Mouse (Mus musculus): Measurements from ENCODE around the gene Tmem221. TPM values are rescaled to one million over a fixed set of nuclear protein-coding genes. Genes with fewer than 3 reads are reported as not detected.

Tmem221 gene
- polyA plus RNA-seq, 1 experiment from 2014 or later, result 0.14 TPM

DNA sequence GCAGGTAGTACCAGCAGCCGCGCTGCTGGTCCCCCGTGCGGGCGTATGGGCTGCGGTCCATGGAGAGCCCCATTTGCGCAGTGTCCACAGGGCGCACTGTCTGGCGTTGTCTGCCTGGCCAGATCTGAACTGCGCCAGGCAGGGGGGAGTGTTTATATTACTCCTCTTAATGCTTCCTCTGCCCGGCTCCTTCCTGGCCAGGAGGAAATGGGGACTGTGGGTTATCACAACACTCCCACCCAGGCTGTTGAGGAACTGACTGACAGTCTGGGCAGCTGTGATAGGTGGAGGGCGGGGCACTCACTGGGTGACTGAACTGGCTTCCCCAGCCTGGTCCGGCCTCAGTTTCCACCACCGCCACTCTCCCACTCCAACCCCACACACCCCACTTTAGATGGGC is 47.0 kb downstream of the Tmem221 start, which contains the start of gene Plvap:
Gene Plvap, minus strand, starts transcription at position 109 of the 400 bp plus-strand sequence.
- H3K4me1 ChIP-seq, result peaks cover 23% of the 10 kb centered on the region
- H3K4me3 ChIP-seq, result 0 out of 2 replicates have a peak within 1 kb of the TSS, but pooled peaks have one; percentile 14
- no peak for DNase-seq (ENCODE audit: low spot score)
- WGBS, result 71% methylated on average over 14 of the region's 14 CpGs
- H3K36me3 ChIP-seq, result no peaks in the 10 kb centered on the region
- H3K27ac ChIP-seq (replicated peaks), result no peak within 1 kb of the TSS
- no peaks in the 10 kb centered on the region for H3K9me3 ChIP-seq (replicated peaks)
- peaks cover 58% of the 10 kb centered on the region for H3K27me3 ChIP-seq (ENCODE audit: low read depth, poor library complexity, severe bottlenecking)

DNA sequence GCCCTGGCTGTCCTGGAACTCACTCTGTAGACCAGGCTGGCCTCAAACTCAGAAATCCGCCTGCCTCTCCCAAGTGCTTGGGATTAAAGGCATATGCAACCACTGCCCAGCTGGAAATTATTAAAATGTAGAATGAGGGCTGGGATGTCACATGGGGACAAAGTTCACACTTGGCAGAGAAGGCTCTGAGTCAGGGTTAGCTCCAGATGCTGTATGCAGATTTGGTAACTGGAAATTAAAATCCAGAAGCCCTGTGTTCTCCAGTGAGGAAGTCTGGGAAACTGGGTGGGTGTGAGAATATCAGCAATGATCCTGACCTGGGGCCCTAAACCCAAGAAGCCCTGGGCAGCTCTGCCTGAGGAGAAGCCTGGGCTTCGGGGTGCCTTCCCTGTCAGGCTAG is 49.4 kb downstream of the Tmem221 start:
- Histone ChIP-seq H3K27ac (replicated peaks) (no peak overlapping the region), H3K36me3 (no peaks in the 10 kb centered on the region), H3K27me3 (ENCODE audit: low read depth, poor library complexity, severe bottlenecking) (peaks cover 80% of the 10 kb centered on the region), H3K4me1 (peaks cover 23% of the 10 kb centered on the region), H3K4me3 (no peak overlapping the region), H3K9me3 (replicated peaks) (no peaks in the 10 kb centered on the region)
- no peak for DNase-seq (ENCODE audit: low spot score)
- 71% methylated on average over 2 of the region's 2 CpGs for WGBS

DNA sequence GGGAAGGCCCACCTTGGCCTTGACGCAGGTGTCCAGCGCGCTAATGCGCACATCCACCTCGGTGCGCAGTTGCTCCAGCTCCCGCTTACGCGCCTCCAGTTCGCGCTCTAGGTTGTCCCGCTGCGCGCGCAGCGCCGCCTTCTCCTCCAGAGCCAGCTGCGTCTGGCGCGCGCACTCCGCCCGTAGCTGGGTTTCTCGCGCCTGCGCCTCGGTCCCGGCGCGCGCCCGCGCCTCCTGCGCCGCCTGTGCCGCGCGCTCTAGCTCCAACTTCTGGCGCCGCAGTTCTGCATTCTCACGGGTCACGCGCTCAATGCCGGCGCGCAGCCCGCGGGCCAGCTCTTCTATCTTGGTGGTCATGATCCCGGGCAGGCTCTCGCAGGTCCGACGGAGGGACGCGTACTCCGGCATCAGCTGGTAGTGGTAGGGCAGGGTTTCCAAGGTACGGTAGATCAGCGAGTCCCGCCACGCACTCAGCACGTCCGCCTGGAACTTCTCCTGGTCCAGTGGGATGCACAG is 51.0 kb downstream of the Tmem221 start:
- no peaks in the 10 kb centered on the region for H3K9me3 ChIP-seq (replicated peaks)
- H3K4me1 ChIP-seq, result peaks cover 27% of the 10 kb centered on the region
- DNase-seq (ENCODE audit: low spot score), result peak; percentile 83
- H3K27me3 ChIP-seq (ENCODE audit: low read depth, poor library complexity, severe bottlenecking), result peaks cover 77% of the 10 kb centered on the region
- H3K4me3 ChIP-seq, result peak overlapping the region; percentile 56
- under 1% methylated on average over 61 of the region's 61 CpGs for WGBS
- H3K36me3 ChIP-seq, result no peaks in the 10 kb centered on the region
- H3K27ac ChIP-seq (replicated peaks), result no peak overlapping the region

DNA sequence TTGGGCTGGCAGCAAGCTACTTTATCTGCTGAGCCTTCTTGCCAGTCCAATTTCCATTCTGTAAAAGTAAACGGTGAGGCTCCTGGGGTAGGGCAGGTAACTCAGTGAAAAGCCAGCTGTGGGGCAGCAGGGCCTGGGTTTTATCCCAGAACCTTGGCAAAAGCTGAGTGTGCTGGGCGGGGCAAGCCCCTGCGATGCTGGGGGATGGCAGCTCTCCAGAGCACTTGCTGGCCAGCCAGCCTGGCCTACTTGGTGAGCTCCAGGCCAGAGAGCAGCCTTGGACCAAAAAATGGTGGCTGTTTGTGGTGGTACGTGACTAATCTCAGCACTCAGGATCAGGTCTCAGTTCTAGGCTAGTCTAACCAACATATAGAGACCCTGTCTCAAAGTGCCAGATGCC is 52.7 kb downstream of the Tmem221 start:
- DNase-seq (ENCODE audit: low spot score), result no peak
- H3K4me1 ChIP-seq, result peaks cover 27% of the 10 kb centered on the region
- peaks cover 67% of the 10 kb centered on the region for H3K27me3 ChIP-seq (ENCODE audit: low read depth, poor library complexity, severe bottlenecking)
- WGBS, result 85% methylated on average over 4 of the region's 4 CpGs
- no peaks in the 10 kb centered on the region for H3K9me3 ChIP-seq (replicated peaks)
- no peak overlapping the region for H3K27ac ChIP-seq (replicated peaks)
- H3K4me3 ChIP-seq, result no peak overlapping the region
- no peaks in the 10 kb centered on the region for H3K36me3 ChIP-seq

DNA sequence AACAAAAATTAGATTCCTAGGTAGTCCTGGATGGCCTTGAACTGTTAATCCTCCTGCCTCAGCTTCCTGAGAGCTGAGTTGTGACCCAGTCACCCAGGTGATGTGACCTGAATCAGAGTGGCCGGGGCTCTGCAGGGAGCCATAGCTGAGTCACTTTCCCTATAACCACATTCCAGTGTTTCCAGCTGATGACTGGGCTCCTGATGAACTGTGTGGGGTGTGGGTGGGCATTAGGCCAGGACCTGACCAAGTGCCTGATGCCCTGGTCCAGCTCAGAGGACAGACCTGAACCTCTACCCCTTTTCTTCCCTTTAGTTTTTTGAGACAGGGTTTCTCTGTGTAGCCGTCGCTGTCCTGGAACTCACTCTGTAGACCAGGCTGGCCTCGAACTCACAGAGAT is 53.3 kb downstream of the Tmem221 start:
- Histone ChIP-seq H3K4me3 (no peak overlapping the region), H3K9me3 (replicated peaks) (no peaks in the 10 kb centered on the region), H3K27me3 (ENCODE audit: low read depth, poor library complexity, severe bottlenecking) (peaks cover 60% of the 10 kb centered on the region), H3K27ac (replicated peaks) (no peak overlapping the region), H3K36me3 (no peaks in the 10 kb centered on the region), H3K4me1 (peaks cover 27% of the 10 kb centered on the region)
- DNase-seq (ENCODE audit: low spot score), result no peak
- WGBS, result 94% methylated on average over 4 of the region's 4 CpGs

DNA sequence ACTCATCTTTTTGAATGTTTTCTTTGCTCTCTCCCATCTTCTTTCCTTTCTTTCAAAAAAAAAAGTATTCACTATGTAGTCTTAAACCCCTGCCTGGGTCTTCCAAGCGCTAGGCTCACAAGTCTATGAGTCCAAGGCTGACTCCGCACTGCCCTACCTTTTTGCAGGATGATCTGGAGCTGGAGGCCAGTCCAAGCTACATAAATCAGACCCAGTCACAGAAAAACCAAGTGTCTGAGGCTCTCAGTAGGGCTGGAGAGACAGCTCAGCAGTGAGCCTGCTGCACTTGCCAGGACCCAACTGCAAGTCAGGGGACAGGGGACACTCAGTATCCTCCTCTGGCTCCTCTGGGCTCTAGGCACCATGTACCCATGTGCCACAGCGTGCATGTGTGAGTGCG is 54.3 kb downstream of the Tmem221 start:
- no peak overlapping the region for H3K4me3 ChIP-seq
- no peaks in the 10 kb centered on the region for H3K36me3 ChIP-seq
- DNase-seq (ENCODE audit: low spot score), result no peak
- WGBS, result 90% methylated on average over 4 of the region's 4 CpGs
- H3K4me1 ChIP-seq, result peaks cover 24% of the 10 kb centered on the region
- no peaks in the 10 kb centered on the region for H3K9me3 ChIP-seq (replicated peaks)
- H3K27ac ChIP-seq (replicated peaks), result no peak overlapping the region
- peaks cover 51% of the 10 kb centered on the region for H3K27me3 ChIP-seq (ENCODE audit: low read depth, poor library complexity, severe bottlenecking)

Other genes starting within 250 kb of the Tmem221 start
- 68.5 and 74.3 TPM in 2 replicates for gene Use1, start 192.0 kb downstream of the Tmem221 start, polyA plus RNA-seq (2016; fragmentation: Nextera tagmentation; extraction: Ambion mirVana)
- 4.9 and 6.1 TPM in 2 replicates for gene Ocel1, start 187.6 kb downstream of the Tmem221 start, polyA plus RNA-seq (2016; fragmentation: Nextera tagmentation; extraction: Ambion mirVana)
- 74.7 and 110 TPM in 2 replicates for gene Nr2f6, start 176.9 kb downstream of the Tmem221 start, polyA plus RNA-seq (2016; fragmentation: Nextera tagmentation; extraction: Ambion mirVana)
- gene Ushbp1, start 163.1 kb downstream of the Tmem221 start, polyA plus RNA-seq (2016; fragmentation: Nextera tagmentation; extraction: Ambion mirVana), result 5.0 and 6.3 TPM in 2 replicates
- 112 TPM in 2 replicates for gene Babam1, start 162.0 kb downstream of the Tmem221 start, polyA plus RNA-seq (2016; fragmentation: Nextera tagmentation; extraction: Ambion mirVana)
- 49.6 and 51.6 TPM in 2 replicates for gene Ankle1, start 152.9 kb downstream of the Tmem221 start, polyA plus RNA-seq (2016; fragmentation: Nextera tagmentation; extraction: Ambion mirVana)
- 75.0 and 78.3 TPM in 2 replicates for gene Abhd8, start 95.2 kb downstream of the Tmem221 start, polyA plus RNA-seq (2016; fragmentation: Nextera tagmentation; extraction: Ambion mirVana)
- gene Mrpl34, start 93.9 kb downstream of the Tmem221 start, polyA plus RNA-seq (2016; fragmentation: Nextera tagmentation; extraction: Ambion mirVana), result 230 and 238 TPM in 2 replicates
- gene Dda1, start 89.7 kb downstream of the Tmem221 start, polyA plus RNA-seq (2016; fragmentation: Nextera tagmentation; extraction: Ambion mirVana), result 131 and 141 TPM in 2 replicates
- gene Ano8, start 72.9 kb downstream of the Tmem221 start, polyA plus RNA-seq (2016; fragmentation: Nextera tagmentation; extraction: Ambion mirVana), result 3.0 and 3.4 TPM in 2 replicates
- gene Gtpbp3, start 70.8 kb downstream of the Tmem221 start, polyA plus RNA-seq (2016; fragmentation: Nextera tagmentation; extraction: Ambion mirVana), result 20.0 and 21.8 TPM in 2 replicates
- 39.4 and 45.2 TPM in 2 replicates for gene Plvap, start 47.1 kb downstream of the Tmem221 start, polyA plus RNA-seq (2016; fragmentation: Nextera tagmentation; extraction: Ambion mirVana)
- gene Ccdc194, start 33.2 kb downstream of the Tmem221 start, polyA plus RNA-seq (2016; fragmentation: Nextera tagmentation; extraction: Ambion mirVana), result 0.14 and 0.28 TPM in 2 replicates
- 8.6 and 9.3 TPM in 2 replicates for gene Bst2, start 21.4 kb downstream of the Tmem221 start, polyA plus RNA-seq (2016; fragmentation: Nextera tagmentation; extraction: Ambion mirVana)
- 62.1 and 62.9 TPM in 2 replicates for gene Mvb12a, start 15.9 kb downstream of the Tmem221 start, polyA plus RNA-seq (2016; fragmentation: Nextera tagmentation; extraction: Ambion mirVana)
- not detected in 2 replicates for gene Nxnl1, start 7.7 kb upstream of the Tmem221 start, polyA plus RNA-seq (2016; fragmentation: Nextera tagmentation; extraction: Ambion mirVana)
- gene Slc27a1, start 10.0 kb upstream of the Tmem221 start, polyA plus RNA-seq (2016; fragmentation: Nextera tagmentation; extraction: Ambion mirVana), result 21.5 and 27.0 TPM in 2 replicates
- gene Pgls, start 33.3 kb upstream of the Tmem221 start, polyA plus RNA-seq (2016; fragmentation: Nextera tagmentation; extraction: Ambion mirVana), result 248 and 261 TPM in 2 replicates
- gene Fam129c, start 38.8 kb upstream of the Tmem221 start, polyA plus RNA-seq (2016; fragmentation: Nextera tagmentation; extraction: Ambion mirVana), result 4.5 and 5.4 TPM in 2 replicates
- 51.2 and 52.8 TPM in 2 replicates for gene Colgalt1, start 52.1 kb upstream of the Tmem221 start, polyA plus RNA-seq (2016; fragmentation: Nextera tagmentation; extraction: Ambion mirVana)
- 4.6 and 8.1 TPM in 2 replicates for gene Unc13a, start 112.9 kb upstream of the Tmem221 start, polyA plus RNA-seq (2016; fragmentation: Nextera tagmentation; extraction: Ambion mirVana)
- 2.8 and 3.7 TPM in 2 replicates for gene Jak3, start 117.4 kb upstream of the Tmem221 start, polyA plus RNA-seq (2016; fragmentation: Nextera tagmentation; extraction: Ambion mirVana)
- 0.30 and 0.37 TPM in 2 replicates for gene Insl3, start 130.3 kb upstream of the Tmem221 start, polyA plus RNA-seq (2016; fragmentation: Nextera tagmentation; extraction: Ambion mirVana)
- 0.67 and 0.89 TPM in 2 replicates for gene B3gnt3, start 142.9 kb upstream of the Tmem221 start, polyA plus RNA-seq (2016; fragmentation: Nextera tagmentation; extraction: Ambion mirVana)
- gene Fcho1, start 166.8 kb upstream of the Tmem221 start, polyA plus RNA-seq (2016; fragmentation: Nextera tagmentation; extraction: Ambion mirVana), result 17.7 and 25.4 TPM in 2 replicates

Data from midbrain, embryonic 10.5 days (tissue).